Mouse (Mus musculus) activated CD4-positive, CD25-positive, alpha-beta regulatory T cell (primary cell): Measurements from ENCODE around the gene Srgap1. TPM values are rescaled to one million over a fixed set of nuclear protein-coding genes. Genes with fewer than 3 reads are reported as not detected.

Experiments
- polyA plus RNA-seq, 2 experiments: library from polyadenylated mRNA; unstranded; fragments of 100-300 nt; shearing (Covaris generic); gene quantifications; one replicate each; pipeline ENCODE4 v1.2.1; 2017

Srgap1 gene
- under 1 TPM; 0.17 to 0.37 TPM for polyA plus RNA-seq

DNA sequence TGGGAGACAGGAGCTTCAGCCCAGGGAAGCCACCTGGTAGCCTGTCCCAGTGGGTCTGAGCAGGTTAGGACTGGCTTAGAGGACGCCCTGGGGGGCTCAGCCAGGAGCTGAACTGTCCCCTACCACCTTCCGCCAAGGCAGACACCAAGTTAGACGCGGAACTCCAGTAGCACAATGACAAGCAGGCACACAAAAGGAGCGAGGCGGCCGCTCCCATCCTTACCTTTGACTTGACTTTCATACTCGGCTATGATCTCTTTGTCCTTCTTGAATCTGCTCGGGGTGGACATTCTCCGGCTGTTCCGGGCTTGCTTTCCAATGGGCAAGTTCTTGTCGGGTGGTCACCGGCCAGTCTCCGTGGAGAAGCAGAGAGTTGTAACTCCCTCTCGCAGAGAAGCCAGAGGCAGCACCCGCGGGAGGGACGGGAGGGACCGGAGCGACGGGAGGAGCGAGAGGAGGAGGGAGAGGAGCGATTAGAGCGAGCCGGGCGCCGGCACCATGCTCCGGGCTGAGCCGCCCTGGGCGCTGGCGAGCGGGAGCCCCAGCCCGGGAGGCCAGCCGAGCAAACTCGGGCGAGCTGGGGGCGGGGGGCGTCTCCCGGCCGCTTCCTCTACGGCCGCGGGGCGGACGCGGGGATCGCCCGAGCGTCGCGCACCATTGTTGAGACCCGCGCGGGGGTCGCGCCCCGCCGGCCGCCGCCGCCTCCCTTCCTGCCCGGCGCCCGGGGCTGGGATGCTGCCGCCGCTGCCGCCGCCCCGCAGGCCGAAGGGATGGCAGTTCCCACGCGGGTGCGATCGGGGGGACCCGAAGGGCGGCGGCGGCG, at the start of gene Srgap1:
Srgap1 (minus strand) TSS at position 412 of the 823 bp plus-strand sequence.

DNA sequence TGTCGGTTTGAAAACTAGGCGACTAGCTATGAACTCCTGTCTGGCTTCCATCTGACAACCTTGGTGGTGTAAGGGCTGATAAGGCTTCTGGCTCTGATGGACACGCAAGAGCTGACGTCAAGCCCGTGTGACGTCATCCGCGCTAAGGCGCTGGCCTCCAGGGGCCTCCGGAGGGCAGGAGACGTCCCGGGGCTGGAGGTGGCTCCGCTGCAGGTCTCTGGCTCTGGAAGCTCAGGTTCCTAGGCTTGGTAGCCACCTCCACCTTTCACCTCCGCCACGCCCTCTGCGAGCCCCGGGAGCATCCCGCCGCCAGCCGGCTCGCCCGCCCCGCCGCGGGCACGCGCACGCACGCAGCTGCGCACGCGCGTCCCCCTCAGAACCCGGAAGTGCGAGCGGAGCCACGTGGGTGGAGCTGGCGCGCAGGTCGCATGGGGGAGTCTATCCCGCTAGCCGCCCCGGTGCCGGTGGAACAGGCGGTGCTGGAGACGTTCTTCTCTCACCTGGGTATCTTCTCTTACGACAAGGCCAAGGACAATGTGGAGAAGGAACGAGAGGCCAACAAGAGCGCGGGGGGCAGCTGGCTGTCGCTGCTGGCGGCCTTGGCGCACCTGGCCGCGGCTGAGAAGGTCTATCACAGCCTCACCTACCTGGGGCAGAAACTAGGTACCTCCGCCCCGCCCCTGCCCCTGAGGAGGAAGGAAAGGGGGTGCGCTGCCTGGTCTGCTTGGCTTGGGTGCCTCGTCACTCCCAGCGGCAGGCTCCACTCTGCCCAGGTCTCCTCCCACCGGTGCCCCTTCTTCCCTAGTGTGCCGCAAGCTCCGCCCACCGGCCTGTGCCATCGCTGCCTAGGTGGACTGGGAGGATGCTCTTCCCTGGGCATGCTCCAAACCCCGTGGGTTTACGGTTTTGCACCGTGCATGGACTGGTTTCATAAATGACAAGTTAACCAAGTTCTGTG, 307.3 kb downstream of the Srgap1 start, which contains the start of gene BC048403:
BC048403 (plus strand) TSS at position 390 of the 958 bp plus-strand sequence.

Other genes starting within 250 kb of the Srgap1 start
- gene Rxylt1, start 50.1 kb upstream of the Srgap1 start, polyA plus RNA-seq = 10 to 100 TPM; 28.1 to 40.2 TPM